Mouse (Mus musculus): ENCODE results near the gene Cep68. TPM values are rescaled to one million over a fixed set of nuclear protein-coding genes. Genes with fewer than 3 reads are reported as not detected.
"Not testable (repeated sequence)": the region's sequence is repeated elsewhere in the genome, so short reads cannot be mapped to it uniquely, and the experiment has no call there.

The Cep68 gene
- total RNA-seq, 2 experiments from 2014 or later: 27.7 to 29.0 TPM

- no peak for DNase-seq
Measured at GRCm38 (mm10) chr11:20242366-20243056, 6.7 kb downstream of the Cep68 start.

GRCm38 (mm10) chr11:20241311-20241710 lies 7.9 kb downstream of the Cep68 start:
- DNase-seq: no peak

DNA sequence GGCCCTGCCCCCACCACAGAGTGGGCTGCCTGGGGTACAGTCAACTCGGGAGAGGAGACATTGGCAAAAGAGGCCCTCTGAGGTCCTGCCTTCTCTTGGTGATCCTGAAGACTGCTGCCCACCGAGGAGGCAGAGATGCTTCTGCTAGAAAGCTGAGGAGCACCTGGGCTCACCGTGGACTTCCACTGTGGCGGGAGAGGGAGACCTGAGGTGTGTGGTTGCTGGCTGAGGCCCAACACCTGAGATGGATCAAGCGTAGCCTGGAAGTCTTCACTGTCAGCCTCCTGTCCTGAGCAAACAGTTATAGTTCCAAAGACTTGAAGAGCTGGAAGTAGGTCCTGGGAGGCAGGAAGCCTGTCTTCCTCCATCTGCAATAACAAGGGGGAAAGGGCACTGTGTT lies 8.9 kb downstream of the Cep68 start:
- no peak for DNase-seq

GRCm38 (mm10) chr11:20239279-20239861 lies 9.9 kb downstream of the Cep68 start:
- no peak for DNase-seq

- no peak for DNase-seq
Measured at GRCm38 (mm10) chr11:20237976-20238375, 11.3 kb downstream of the Cep68 start.

DNA sequence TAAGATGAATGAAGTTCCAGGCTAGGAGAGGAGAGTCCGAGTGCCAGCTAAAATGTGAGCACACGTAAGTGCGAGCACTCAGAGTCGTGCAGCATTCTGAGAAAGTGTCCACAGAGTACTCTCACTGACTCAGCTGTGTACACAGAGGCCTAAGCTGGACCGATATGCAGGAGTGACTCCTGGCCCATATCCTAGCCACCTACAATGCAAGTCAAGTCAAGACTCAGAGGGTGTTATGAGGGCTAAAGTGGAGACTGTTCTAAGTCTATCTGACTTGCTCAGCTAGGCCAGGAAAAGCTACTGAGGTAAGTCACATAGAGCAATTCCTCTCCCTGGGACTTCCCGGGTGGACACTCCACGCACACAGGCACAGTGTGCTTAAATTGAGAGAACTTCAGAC lies 12.2 kb downstream of the Cep68 start:
- DNase-seq: no peak

DNA sequence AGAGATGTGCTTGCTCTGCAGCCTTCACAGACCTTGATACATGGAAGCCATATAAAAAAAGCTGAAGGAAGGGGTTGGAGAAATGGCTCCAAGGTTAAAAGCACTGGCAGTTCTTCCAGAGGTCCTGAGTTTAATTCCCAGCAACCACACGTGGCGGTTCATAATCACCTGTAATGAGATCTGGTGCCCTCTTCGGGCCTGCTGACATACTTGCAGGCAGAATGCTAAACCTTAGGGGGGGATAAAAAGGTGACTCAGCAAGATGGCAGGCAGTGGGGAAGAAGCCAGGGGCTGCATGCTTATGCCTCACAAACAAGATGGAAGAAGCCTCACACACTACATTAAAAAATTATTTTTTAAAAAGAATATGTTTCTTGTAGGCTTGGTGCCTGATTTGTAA lies 15.0 kb downstream of the Cep68 start:
- no peak for DNase-seq

DNA sequence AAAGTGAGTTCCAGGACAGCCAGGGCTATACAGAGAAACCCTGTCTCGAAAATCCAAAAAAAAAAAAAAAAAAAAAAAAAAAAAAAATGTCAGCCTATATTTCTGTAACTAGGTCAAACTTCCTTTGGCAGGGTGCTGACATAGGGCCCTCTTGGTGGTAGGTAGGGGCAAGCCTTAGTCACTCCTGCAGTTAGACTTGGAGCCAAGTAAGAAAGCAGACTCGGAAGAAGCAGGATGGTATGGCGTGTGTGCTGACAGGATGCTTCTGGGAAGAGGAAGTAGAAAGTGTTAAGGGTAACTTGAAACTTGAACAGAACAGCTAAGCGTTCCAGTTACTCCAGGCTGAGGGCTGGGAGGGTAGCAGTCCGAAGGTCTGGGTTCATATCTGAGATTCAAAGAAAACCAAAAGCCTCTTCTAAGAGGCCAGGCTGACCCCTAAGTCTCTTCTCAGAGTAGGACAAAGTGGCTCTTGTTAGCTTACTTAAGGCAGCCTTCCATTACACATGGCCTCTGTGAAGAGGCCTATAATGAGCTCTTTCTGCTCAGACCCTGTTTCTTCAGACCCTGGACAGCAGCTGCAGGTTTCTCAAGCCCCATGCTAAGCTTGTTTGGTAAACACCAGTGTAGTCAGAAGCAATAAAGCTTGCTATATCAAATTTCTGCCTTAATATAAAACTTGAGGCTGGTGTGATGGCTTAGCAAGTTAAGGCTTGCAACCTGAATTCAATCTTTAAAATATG lies 17.0 kb downstream of the Cep68 start:
- DNase-seq: no peak

- peak; percentile 63 for DNase-seq
Measured at GRCm38 (mm10) chr11:20231128-20231878, 17.9 kb downstream of the Cep68 start.

- DNase-seq: no peak
Measured at GRCm38 (mm10) chr11:20230286-20230685, 18.9 kb downstream of the Cep68 start.

DNA sequence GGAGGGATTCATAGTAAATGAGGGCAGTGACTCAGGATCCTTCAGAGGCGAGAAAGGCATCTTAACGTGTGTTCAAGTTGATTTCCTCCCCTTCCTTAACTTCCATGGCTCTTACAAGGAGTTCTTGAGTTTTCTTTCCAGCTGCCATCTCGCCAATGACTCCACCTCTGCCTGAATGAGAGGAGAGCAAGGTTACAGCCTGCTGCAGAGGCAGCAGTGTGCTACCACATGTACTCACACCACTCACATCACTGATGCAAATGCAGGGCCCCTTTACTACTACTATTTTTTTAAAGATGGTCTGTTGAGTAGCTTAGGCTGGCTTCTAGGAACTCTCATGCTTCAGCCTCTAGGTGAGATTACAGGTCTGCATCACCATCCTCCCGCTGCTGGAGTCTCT lies 19.9 kb downstream of the Cep68 start:
- DNase-seq: no peak

DNA sequence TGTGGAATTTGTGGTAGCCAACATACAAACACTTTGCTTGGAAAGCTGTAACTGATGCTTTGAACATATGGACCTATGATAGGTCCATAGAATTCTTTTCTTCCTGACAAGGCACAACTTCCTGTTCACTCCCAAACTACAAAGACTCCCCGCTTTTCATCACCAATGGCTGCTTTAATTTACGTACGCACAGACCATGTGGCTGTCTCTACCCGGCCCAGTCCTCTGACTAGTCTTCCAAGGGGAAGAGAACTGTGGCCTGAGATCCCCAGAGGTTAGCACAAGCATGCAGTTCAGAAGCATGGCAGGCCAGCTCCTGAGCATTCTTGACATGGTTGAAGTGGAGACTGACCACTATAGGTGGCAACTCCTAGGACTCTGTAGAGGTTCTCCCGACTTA lies 20.6 kb downstream of the Cep68 start:
- no peak for DNase-seq

DNA sequence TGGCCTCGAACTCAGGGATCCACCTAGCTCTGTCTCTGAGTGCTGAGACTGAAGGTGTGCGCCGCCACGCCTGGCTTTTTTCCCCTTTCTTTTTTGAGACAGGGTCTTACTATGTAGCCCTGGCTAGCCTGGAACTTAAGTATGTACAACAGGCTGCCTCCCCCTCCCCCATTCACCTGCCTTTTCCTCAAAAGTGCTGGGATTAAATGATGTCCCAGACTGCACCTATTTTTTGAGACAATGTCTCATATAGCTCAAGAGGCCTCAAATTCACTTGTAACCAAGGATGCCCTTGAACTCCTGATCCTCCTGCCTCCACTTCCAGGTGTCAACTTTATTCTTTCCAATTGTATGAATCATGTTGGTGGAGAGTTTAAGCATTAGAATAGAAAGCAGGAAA lies 23.3 kb downstream of the Cep68 start:
- DNase-seq: no peak

GRCm38 (mm10) chr11:20224196-20224595 lies 25.0 kb downstream of the Cep68 start:
- no peak for DNase-seq

DNA sequence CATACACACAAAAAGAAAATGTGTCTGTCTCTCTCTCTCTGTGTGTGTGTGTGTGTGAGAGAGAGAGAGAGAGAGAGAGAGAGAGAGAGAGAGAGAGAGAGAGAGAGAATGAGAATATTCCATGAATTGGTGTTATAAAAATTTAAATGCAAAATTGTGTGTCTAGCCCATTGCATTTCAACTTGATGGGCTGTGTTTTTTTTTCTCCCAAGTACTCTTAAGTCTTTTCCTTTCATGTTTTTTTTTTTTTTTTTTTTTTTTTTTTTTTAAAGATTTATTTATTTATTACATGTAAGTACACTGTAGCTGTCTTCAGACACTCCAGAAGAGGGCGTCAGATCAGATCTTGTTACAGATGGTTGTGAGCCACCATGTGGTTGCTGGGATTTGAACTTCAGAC lies 27.6 kb downstream of the Cep68 start:
- DNase-seq: not testable (repeated sequence)

- no peak for DNase-seq
Measured at GRCm38 (mm10) chr11:20217227-20217626, 32.0 kb downstream of the Cep68 start.

DNA sequence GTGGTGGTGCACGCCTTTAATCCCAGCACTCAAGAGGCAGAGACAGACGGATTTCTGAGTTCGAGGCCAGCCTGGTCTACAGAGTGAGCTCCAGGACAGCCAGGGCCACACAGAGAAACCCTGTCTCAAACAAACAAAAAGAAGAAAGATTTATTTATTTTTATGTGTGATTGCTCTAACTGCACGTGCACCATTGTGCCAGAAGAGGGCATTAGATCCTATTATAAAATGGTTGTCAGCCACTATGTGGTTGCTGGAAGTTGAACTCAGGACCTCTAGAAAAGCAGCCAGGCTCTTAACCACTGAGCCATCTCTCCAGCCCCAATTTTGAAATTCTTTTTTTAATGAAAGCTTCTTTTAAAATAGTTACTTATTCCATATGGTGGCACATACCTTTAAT lies 32.8 kb downstream of the Cep68 start:
- DNase-seq: no peak

DNA sequence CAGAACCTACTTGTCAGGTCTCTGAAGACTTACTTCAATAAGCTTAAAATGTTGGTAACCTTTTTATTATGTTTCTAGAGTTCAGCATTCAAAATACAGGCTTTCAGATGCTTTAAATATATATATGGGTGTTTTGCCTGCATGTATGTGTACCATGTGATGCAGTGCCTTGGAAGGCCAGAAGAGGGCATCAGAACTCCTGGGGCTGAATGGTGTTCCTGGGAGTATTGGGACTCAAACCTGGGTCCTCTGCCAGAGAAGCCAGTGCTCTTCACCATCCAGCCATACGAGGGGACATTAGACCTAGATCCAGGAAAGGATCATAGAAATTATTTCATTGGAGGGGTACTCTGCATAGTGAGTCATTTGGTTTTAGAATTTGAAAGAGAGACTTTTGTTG lies 34.5 kb downstream of the Cep68 start:
- DNase-seq: no peak

DNA sequence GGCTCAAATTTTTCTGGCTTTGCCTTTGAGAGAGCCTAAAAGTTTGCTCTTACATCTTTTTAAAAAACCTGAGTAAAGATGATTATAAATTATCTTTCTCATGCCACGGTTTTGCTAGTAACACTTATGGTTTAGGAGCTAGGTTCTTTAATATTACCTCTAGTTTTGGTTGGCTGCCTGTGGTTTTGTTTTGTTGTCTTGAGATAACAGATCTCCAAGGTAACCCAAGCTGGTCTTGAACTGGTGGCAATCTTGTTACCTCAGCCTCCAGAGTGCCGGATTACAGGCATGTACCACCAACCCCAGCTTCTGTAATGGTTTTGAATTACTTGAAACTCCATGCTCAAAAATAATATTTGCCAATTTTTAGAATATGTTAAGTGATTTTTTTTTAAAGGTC lies 37.4 kb downstream of the Cep68 start:
- DNase-seq: no peak

- DNase-seq: no peak
Measured at GRCm38 (mm10) chr11:20207589-20207988, 41.6 kb downstream of the Cep68 start.

DNA sequence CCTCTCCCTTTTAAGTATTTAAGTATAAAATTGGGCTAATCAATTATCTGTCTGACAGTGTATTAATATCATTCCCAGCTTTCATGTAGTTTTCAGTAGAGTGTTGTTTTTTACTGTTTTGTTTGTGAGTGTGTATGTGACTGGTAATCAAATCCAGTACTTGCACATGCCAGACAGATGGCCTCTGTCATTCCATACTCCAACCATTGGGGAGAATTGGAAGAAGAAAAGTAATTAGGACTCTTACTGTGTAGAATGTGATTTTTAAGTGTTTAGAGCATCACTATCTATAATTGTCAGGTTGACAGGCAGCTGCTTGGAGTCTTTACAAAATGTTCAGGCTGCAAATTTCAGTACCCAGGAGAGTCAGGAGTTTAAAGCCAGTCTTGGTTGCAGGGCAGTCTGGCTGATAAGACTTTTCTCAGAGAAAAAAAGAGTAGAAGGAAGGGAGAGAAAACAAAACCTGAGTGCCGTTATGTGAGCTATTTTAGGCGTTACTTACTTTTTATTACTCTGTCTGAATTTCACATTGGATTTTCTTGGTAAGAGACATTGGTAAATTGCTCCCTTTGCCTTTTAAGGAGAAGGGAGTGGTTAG lies 42.5 kb downstream of the Cep68 start:
- DNase-seq: no peak

GRCm38 (mm10) chr11:20205538-20205937 lies 43.7 kb downstream of the Cep68 start:
- DNase-seq: no peak
